Mouse (Mus musculus) heart, embryonic 11.5 days (tissue): ENCODE data around the gene Samsn1. TPM values are rescaled to one million over a fixed set of nuclear protein-coding genes. Genes with fewer than 3 reads are reported as not detected.

Experiments used
- ATAC-seq: fragments of 200-750 bp; cut with Nextera tagmentation; replicated peaks from 2 replicates; pipeline ENCODE4 v1.8.0; 2017; ENCODE audit warnings: moderate library complexity; ENCODE audit not compliant: insufficient number of reproducible peaks, low FRiP score, low TSS enrichment
- H3K27ac ChIP-seq: fragments of 300-500 bp; sonication (generic); 2 replicates; pipeline ENCODE4 v1.5.1; 2014; ENCODE audit warnings: mild to moderate bottlenecking, low read depth, low read length
- H3K27me3 ChIP-seq: fragments of 300-500 bp; sonication (generic); 2 replicates; pipeline ENCODE4 v1.6.1; 2014; ENCODE audit warnings: mild to moderate bottlenecking, low read length, mixed read lengths; ENCODE audit not compliant: control insufficient read depth, insufficient read depth
- H3K36me3 ChIP-seq: fragments of 300-500 bp; sonication (generic); 2 replicates; pipeline ENCODE4 v1.6.1; 2014; ENCODE audit warnings: mild to moderate bottlenecking, low read length, moderate library complexity, mixed read lengths; ENCODE audit not compliant: control insufficient read depth, insufficient read depth
- H3K4me1 ChIP-seq: fragments of 300-500 bp; sonication (generic); 2 replicates; pipeline ENCODE4 v1.6.1; 2014; ENCODE audit warnings: low read length; ENCODE audit not compliant: control insufficient read depth, insufficient read depth
- H3K4me2 ChIP-seq: fragments of 300-500 bp; sonication (generic); 2 replicates; pipeline ENCODE4 v1.6.1; 2014; ENCODE audit warnings: mild to moderate bottlenecking, moderate library complexity
- H3K4me3 ChIP-seq: fragments of 300-500 bp; sonication (generic); 2 replicates; pipeline ENCODE4 v1.5.1; 2014; ENCODE audit warnings: low read depth, low read length
- H3K9ac ChIP-seq: fragments of 300-500 bp; sonication (generic); 2 replicates; pipeline ENCODE4 v1.6.1; 2014; ENCODE audit warnings: mild to moderate bottlenecking, low read depth, low read length, moderate library complexity
- H3K9me3 ChIP-seq: fragments of 300-500 bp; sonication (generic); replicated peaks from 2 replicates; pipeline ENCODE4 v1.6.1; 2016; ENCODE audit warnings: low read length; ENCODE audit not compliant: control insufficient read depth
- WGBS: fragments of 180-500 bp; shearing (Covaris S2); extraction: QIAGEN DNeasy Blood & Tissue Kit; methylation state at CpG from one replicate; pipeline ENCODE4 v1.1.7; 2014; ENCODE audit not compliant: insufficient replicate concordance; 5-methylcytosine and 5-hydroxymethylcytosine counted together
- polyA plus RNA-seq: library from polyadenylated mRNA; unstranded; fragments of >200 nt; fragmentation: Nextera tagmentation; extraction: Ambion mirVana; gene quantifications from 2 replicates; pipeline ENCODE4 v1.2.1, GENCODE M21; 2014

Samsn1 gene
- polyA plus RNA-seq, result 1.5 and 1.7 TPM in 2 replicates

DNA sequence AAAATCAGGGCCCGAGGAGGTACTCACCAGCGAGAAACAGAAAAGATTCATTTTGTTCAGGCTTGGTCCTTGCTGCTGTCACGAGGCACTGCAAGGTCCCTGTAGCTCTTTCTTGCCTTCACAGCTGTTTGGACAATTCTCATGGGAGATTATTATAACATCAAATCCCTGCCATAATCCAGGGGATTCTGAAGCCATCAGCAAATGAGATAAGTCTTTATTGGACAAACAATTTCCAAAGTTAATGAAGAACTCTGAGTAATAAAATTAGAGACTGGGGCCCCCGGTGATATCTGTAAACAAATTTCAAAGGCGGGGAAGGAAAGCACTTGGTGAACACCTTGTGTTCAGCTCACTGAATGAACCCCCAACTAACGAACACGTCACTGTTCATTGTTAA lies at the start of gene Samsn1:
Gene Samsn1, minus strand, starts transcription at position 101 of the 400 bp plus-strand sequence.
- no peak within 1 kb of the TSS for H3K4me2 ChIP-seq
- H3K36me3 ChIP-seq, result no peaks in the 10 kb centered on the region
- H3K9ac ChIP-seq, result no peak within 1 kb of the TSS
- no peak within 1 kb of the TSS for H3K4me3 ChIP-seq
- ATAC-seq, result no peak
- 79% methylated on average over 7 of the region's 7 CpGs for WGBS
- H3K4me1 ChIP-seq, result no peaks in the 10 kb centered on the region
- no peaks in the 10 kb centered on the region for H3K9me3 ChIP-seq
- no peak within 1 kb of the TSS for H3K27ac ChIP-seq
- H3K27me3 ChIP-seq, result no peaks in the 10 kb centered on the region

DNA sequence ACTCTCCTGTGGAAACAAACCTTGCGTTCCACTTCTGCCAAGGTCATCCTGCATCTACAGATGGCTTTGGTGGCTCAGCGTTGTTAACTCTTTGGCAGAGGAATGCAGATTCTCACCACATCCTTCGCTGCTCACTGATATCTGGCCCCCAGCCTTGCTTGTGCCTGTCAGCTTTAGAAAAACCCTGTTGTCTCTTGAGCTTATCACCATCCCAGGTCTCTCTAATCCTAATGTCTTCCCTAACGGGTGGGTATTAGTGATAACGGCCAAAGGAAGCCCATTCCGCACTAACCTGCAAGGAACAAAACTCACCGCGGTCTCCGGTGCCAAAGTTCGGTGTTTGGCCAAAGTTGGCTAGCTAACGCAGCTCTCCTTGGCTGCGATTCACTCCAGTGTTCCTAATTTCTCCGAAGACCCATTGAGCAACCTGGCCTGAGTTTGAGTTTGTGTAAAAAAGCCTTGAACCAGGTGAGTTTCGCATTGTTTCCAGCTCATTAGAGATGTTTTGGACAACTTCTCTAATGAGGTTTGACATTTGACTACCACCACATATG lies 44.1 kb upstream of the Samsn1 start:
- H3K9ac ChIP-seq, result no peak overlapping the region
- no peak overlapping the region for H3K27ac ChIP-seq
- H3K4me3 ChIP-seq, result no peak overlapping the region
- no peaks in the 10 kb centered on the region for H3K36me3 ChIP-seq
- H3K4me1 ChIP-seq, result no peaks in the 10 kb centered on the region
- no peaks in the 10 kb centered on the region for H3K9me3 ChIP-seq
- no peak overlapping the region for H3K4me2 ChIP-seq
- no peak for ATAC-seq
- 78% methylated on average over 14 of the region's 14 CpGs for WGBS
- H3K27me3 ChIP-seq, result no peaks in the 10 kb centered on the region

DNA sequence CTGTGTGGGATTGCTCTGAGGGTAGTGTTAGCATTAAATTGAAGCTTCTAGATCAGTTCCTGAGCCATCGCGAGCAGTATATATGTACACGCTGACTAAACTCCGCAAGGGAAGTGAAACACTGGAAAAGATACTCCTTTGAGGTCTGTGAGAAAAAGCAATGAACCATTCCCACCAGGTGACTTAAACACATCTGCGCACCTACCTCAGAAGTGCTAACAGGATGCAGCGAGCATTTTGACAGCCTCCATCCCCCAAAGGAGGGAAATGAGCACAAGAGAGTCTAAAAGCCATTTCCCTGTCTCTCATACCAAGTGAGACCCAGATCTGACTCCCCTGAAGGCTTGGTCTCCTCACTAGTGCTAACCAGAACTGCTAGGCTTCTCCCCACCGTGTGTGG lies 32.9 kb upstream of the Samsn1 start:
- Histone ChIP-seq H3K4me3 (no peak overlapping the region), H3K9ac (no peak overlapping the region), H3K4me2 (no peak overlapping the region), H3K27ac (no peak overlapping the region), H3K4me1 (no peaks in the 10 kb centered on the region), H3K27me3 (no peaks in the 10 kb centered on the region), H3K36me3 (no peaks in the 10 kb centered on the region), H3K9me3 (no peaks in the 10 kb centered on the region)
- no peak for ATAC-seq
- whole genome bisulfite sequencing, result 91% methylated on average over 7 of the region's 7 CpGs

DNA sequence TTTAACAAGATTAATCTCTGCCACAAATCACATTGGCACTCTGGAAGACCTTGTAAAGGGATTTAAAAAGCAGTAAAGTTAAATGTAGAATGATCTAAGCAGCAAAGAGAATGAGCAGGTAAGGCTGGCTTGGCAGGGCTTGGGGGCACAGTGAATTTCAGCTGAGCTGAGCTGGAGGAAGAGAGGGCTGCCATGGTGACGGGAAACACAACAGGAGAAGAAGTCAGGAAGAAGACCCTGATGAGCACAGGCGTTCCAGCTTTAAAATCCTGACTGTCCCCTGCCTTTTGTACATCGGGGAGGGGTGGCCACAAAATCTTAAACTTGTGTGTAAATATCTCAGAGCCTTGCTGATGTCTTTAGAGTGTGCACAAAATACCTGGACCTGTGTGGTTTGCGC lies 32.0 kb upstream of the Samsn1 start:
- Histone ChIP-seq H3K9me3 (no peaks in the 10 kb centered on the region), H3K27me3 (no peaks in the 10 kb centered on the region), H3K9ac (no peak overlapping the region), H3K27ac (no peak overlapping the region), H3K4me2 (no peak overlapping the region), H3K4me3 (no peak overlapping the region), H3K4me1 (no peaks in the 10 kb centered on the region), H3K36me3 (no peaks in the 10 kb centered on the region)
- WGBS, result 75% methylated on average over 4 of the region's 4 CpGs
- ATAC-seq, result no peak

DNA sequence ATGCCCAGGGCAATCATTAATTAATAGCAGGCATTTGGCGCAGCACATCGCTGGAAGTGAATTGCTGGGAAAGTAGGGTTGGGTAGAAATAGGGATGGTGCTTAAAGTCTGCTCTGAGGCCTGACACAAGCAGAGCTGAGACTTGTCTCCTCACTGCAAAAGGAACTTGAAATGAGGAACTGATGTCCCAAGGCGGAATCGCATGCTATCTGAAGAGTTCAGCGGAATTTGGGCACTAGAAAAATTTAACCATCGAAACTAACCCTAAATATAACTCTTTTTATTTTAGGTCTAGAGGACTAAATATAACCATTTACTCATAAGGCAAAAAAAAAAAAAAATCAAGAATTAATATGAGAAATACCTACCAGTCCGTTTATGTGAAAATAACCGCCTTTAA lies 31.5 kb upstream of the Samsn1 start:
- H3K9me3 ChIP-seq, result no peaks in the 10 kb centered on the region
- no peaks in the 10 kb centered on the region for H3K36me3 ChIP-seq
- 79% methylated on average over 8 of the region's 8 CpGs for WGBS
- H3K9ac ChIP-seq, result no peak overlapping the region
- H3K27me3 ChIP-seq, result no peaks in the 10 kb centered on the region
- H3K4me3 ChIP-seq, result no peak overlapping the region
- no peaks in the 10 kb centered on the region for H3K4me1 ChIP-seq
- ATAC-seq, result no peak
- no peak overlapping the region for H3K27ac ChIP-seq
- no peak overlapping the region for H3K4me2 ChIP-seq

DNA sequence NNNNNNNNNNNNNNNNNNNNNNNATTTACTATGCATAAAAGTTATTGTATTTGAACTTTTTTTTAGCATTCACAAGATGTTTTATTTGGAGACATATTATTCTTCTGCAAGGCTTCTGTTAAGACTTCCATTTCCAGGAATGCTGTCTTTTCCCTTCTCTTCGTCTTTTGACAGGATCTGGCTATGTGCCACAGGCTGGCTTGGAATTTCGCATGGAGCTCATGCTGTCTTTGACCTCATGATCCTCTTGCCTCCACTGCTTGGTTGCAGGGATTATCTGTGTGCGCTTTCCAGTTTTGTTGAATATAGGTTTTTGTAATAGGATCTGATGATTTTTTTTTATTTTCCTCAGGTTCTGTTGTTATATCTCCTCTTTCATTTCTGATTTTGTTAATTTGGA lies 25.0 kb upstream of the Samsn1 start:
- no peak overlapping the region for H3K4me3 ChIP-seq
- no peaks in the 10 kb centered on the region for H3K36me3 ChIP-seq
- no peak for ATAC-seq
- 70% methylated on average over 3 of the region's 3 CpGs for WGBS
- H3K4me2 ChIP-seq, result no peak overlapping the region
- H3K27ac ChIP-seq, result no peak overlapping the region
- no peak overlapping the region for H3K9ac ChIP-seq
- H3K4me1 ChIP-seq, result no peaks in the 10 kb centered on the region
- no peaks in the 10 kb centered on the region for H3K27me3 ChIP-seq
- no peaks in the 10 kb centered on the region for H3K9me3 ChIP-seq

DNA sequence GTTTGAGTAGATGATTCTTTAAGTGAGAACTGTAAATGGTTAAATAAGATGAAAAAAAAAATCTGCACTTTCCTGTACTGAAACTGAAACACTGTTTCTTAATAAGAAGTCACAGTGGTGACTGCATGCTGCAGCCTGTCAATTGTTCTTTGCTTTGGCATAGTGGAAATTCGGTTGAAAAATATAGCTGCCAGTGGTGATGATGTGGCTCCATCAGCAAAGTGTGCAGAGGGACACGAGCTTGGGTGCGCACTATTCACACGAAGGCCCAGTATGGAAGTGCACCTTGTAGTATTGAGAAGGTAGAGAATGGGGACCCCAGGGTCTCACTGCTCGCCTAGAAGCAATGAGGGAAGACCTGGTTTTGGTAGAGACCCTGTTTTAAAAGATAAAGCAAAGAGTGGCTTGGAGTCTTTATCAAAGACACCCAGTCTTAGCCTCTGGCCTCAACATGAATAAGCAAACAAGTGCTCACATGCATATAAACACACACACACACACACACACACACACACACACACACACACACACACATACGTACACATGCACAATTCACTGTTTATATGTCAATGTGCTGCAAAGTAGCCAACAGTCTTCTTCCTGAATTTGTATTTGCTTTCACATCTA lies 18.4 kb upstream of the Samsn1 start:
- WGBS, result 80% methylated on average over 6 of the region's 6 CpGs
- no peak for ATAC-seq

DNA sequence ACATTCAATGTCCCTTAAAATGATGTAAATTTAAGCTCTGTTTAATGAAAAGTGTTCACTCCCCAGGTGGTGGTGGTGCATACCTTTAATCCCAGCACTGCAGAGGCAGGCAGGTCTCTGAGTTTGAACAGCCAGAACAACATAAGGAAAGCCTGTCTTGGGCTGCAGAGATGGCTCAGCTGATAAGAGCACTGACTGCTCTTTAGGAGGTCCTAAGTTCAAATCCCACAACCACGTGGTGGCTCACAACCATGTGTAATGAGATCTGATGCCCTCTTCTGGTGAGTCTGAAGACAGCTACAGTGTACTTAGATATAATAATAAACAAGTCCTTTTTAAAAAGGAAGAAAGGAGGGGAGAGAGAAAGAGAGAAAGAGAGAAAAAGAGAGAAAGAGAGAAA lies 2.9 kb downstream of the Samsn1 start:
- H3K4me3 ChIP-seq, result no peak overlapping the region
- H3K4me1 ChIP-seq, result no peaks in the 10 kb centered on the region
- no peak overlapping the region for H3K4me2 ChIP-seq
- H3K9ac ChIP-seq, result no peak overlapping the region
- no peaks in the 10 kb centered on the region for H3K9me3 ChIP-seq
- 56% methylated on average over 1 of the region's 1 CpGs for WGBS
- no peaks in the 10 kb centered on the region for H3K36me3 ChIP-seq
- H3K27ac ChIP-seq, result no peak overlapping the region
- H3K27me3 ChIP-seq, result no peaks in the 10 kb centered on the region
- ATAC-seq, result no peak

More for the DNA sequence above, 18.4 kb upstream of the Samsn1 start:
- H3K9ac ChIP-seq, result no peak overlapping the region
- H3K4me1 ChIP-seq, result no peaks in the 10 kb centered on the region
- H3K4me2 ChIP-seq, result no peak overlapping the region
- no peaks in the 10 kb centered on the region for H3K27me3 ChIP-seq
- no peaks in the 10 kb centered on the region for H3K9me3 ChIP-seq
- H3K36me3 ChIP-seq, result no peaks in the 10 kb centered on the region
- H3K27ac ChIP-seq, result no peak overlapping the region
- no peak overlapping the region for H3K4me3 ChIP-seq

DNA sequence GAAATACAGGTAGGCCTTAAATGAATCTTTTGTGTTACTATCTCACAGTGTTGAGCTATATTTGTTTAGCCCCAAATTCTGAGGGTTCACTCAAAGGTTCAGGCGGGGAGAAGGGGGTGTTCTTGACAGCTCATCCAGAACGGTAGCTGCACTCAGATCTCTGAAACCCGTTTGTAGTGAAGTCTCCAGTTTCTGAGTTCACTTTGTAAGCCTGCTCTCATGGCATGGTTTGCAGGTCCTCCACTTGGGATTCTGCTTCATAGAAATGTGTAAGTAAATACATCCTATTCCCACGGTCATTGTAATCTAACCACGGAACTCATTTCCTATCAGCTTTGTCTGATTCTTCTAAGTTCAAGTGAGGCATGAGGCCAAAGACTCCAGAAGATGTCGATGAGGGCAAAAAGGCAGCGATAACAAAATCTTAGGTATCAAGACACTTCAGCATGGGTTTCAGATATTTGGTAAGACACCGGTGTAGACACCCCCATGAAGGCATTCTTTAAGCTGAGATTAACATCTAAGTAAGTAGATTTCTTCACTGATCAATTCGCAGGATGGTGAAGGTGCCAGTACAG lies 18.2 kb downstream of the Samsn1 start:
- no peak for ATAC-seq
- Histone ChIP-seq H3K27me3 (no peaks in the 10 kb centered on the region), H3K9me3 (no peaks in the 10 kb centered on the region), H3K27ac (no peak overlapping the region), H3K36me3 (no peaks in the 10 kb centered on the region), H3K4me1 (no peaks in the 10 kb centered on the region), H3K9ac (no peak overlapping the region), H3K4me2 (no peak overlapping the region), H3K4me3 (no peak overlapping the region)
- 84% methylated on average over 9 of the region's 9 CpGs for WGBS
